Mouse (Mus musculus) myocyte (in vitro differentiated cells): ENCODE data around the gene Ankmy1. TPM values are rescaled to one million over a fixed set of nuclear protein-coding genes. Genes with fewer than 3 reads are reported as not detected.

Source experiments
- H3K27me3 ChIP-seq: one replicate; pipeline ENCODE4 v1.6.1; 2011; ENCODE audit not compliant: control insufficient read depth, insufficient read depth, insufficient read length
- H3K36me3 ChIP-seq: one replicate; pipeline ENCODE4 v1.6.1; 2011; ENCODE audit not compliant: control insufficient read depth, insufficient read depth
- H3K4me2 ChIP-seq: one replicate; pipeline ENCODE4 v1.6.1; 2011; ENCODE audit warnings: low read depth, control low read depth
- H3K4me3 ChIP-seq: one replicate; pipeline ENCODE4 v1.5.1; 2011; ENCODE audit warnings: mild to moderate bottlenecking, control low read depth, moderate library complexity
- H3K79me2 ChIP-seq: one replicate; pipeline ENCODE4 v1.6.1; 2011; ENCODE audit not compliant: control insufficient read depth, insufficient read depth
- H3ac ChIP-seq: one replicate; pipeline ENCODE4 v1.6.1; 2011; ENCODE audit not compliant: control insufficient read depth, insufficient read length
- CEBPB ChIP-seq: IDR thresholded peaks from 2 replicates; pipeline ENCODE4 v1.6.1; 2011; ENCODE audit warnings: mild to moderate bottlenecking, moderate library complexity; ENCODE audit not compliant: poor library complexity, insufficient read depth, severe bottlenecking
- E2F4 ChIP-seq: IDR thresholded peaks from one replicate; pipeline ENCODE4 v1.6.1; 2011; ENCODE audit warnings: mild to moderate bottlenecking, control low read depth, moderate library complexity; ENCODE audit not compliant: insufficient read depth
- MAX ChIP-seq: IDR thresholded peaks from one replicate; pipeline ENCODE4 v1.6.1; 2011; ENCODE audit warnings: low read depth, mild to moderate bottlenecking, control low read depth
- MYOD1 ChIP-seq, 3 experiments: IDR thresholded peaks; one replicate each; pipeline ENCODE4 v1.6.1; 2011; ENCODE audit warnings: control low read depth in 2 of 3, low read depth in 2 of 3, mild to moderate bottlenecking in 2 of 3, moderate library complexity in 1 of 3; ENCODE audit not compliant: insufficient read length in 2 of 3, control insufficient read depth in 1 of 3
- MYOG ChIP-seq, 3 experiments: IDR thresholded peaks; one replicate each; pipeline ENCODE4 v1.6.1; 2011; ENCODE audit warnings: control low read depth in 2 of 3, low read depth in 2 of 3, mild to moderate bottlenecking in 2 of 3; ENCODE audit not compliant: insufficient read length in 2 of 3, control insufficient read depth in 1 of 3, insufficient read depth in 1 of 3
- POLR2A ChIP-seq: IDR thresholded peaks from one replicate; pipeline ENCODE4 v1.6.1; 2011; ENCODE audit warnings: low read depth, mild to moderate bottlenecking, control low read depth, moderate library complexity; ENCODE audit not compliant: insufficient read length
- POLR2AphosphoS2 ChIP-seq: IDR thresholded peaks from one replicate; pipeline ENCODE4 v1.6.1; 2011; ENCODE audit warnings: low read depth, control low read depth; ENCODE audit not compliant: insufficient read length
- REST ChIP-seq: IDR thresholded peaks from one replicate; pipeline ENCODE4 v1.6.1; 2011; ENCODE audit warnings: mild to moderate bottlenecking, control low read depth, moderate library complexity; ENCODE audit not compliant: insufficient read depth, insufficient read length
- SRF ChIP-seq: IDR thresholded peaks from one replicate; pipeline ENCODE4 v1.6.1; 2011; ENCODE audit warnings: low read depth; ENCODE audit not compliant: control insufficient read depth, insufficient read length
- TCF12 ChIP-seq: IDR thresholded peaks from one replicate; pipeline ENCODE4 v1.6.1; 2011; ENCODE audit warnings: mild to moderate bottlenecking, control low read depth; ENCODE audit not compliant: poor library complexity, insufficient read depth, severe bottlenecking
- TCF3 ChIP-seq: IDR thresholded peaks from one replicate; pipeline ENCODE4 v1.6.1; 2011; ENCODE audit warnings: low read depth, control low read depth; ENCODE audit not compliant: insufficient read length
- USF1 ChIP-seq: IDR thresholded peaks from one replicate; pipeline ENCODE4 v1.6.1; 2011; ENCODE audit warnings: low read depth, mild to moderate bottlenecking, control low read depth, moderate library complexity
- polyA plus RNA-seq: library from polyadenylated mRNA; unstranded; fragments of >200 nt; fragmentation: generic; extraction: Trizol; gene quantifications from one replicate; pipeline ENCODE4 v1.2.1, GENCODE M21; 2012; ENCODE audit warnings: missing spikeins

Ankmy1 gene
- polyA plus RNA-seq, 1 experiment: 2.4 TPM

DNA sequence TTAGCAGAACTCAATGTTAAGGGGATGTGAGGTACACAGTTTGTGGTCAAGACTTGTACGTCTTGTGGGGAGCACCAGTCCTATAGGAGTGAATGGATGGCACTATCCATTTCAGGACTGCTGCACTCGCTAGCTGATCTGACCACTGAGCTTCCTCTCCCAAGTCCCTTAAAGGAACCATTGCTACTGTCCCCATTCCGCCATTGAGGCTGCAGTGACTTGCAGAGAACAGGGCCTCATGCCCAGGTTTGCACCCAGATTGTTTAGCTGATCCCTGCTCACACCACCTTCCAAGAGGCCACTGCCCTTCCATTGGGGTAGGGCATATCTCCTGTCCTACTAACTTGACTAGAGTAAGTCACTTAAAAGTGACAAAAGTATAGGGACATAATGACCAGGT, 6.0 kb upstream of the Ankmy1 start:
- H3K27me3 ChIP-seq: no peaks in the 10 kb centered on the region
- no peak overlapping the region for H3K4me3 ChIP-seq
- TF ChIP-seq CEBPB (no peak), E2F4 (no peak), SRF (no peak), MAX (no peak), MYOD1 (IDR thresholded peaks at IDR 0.05; ENCODE audit: control insufficient read depth in 1 of 3, insufficient read length in 2 of 3, low read depth in 2 of 3) (no peak), MYOG (IDR thresholded peaks at IDR 0.05; ENCODE audit: control insufficient read depth in 1 of 3, insufficient read depth in 1 of 3, insufficient read length in 2 of 3, low read depth in 2 of 3) (no peak), POLR2AphosphoS2 (no peak), TCF3 (no peak), USF1 (no peak), REST (no peak), TCF12 (no peak), POLR2A (no peak)
- H3K4me2 ChIP-seq: no peak overlapping the region
- H3K36me3 ChIP-seq: no peaks in the 10 kb centered on the region
- H3ac ChIP-seq: no peak overlapping the region
- peaks cover 10% of the 10 kb centered on the region for H3K79me2 ChIP-seq

- no peaks in the 10 kb centered on the region for H3K36me3 ChIP-seq
- H3K4me2 ChIP-seq: peak overlapping the region; percentile 87
- H3K27me3 ChIP-seq: no peaks in the 10 kb centered on the region
- TF ChIP-seq E2F4 (no peak), TCF12 (no peak), MYOG (IDR thresholded peaks at IDR 0.05; ENCODE audit: control insufficient read depth in 1 of 3, insufficient read depth in 1 of 3, insufficient read length in 2 of 3, low read depth in 2 of 3) (no peak), POLR2A (no peak), SRF (no peak), TCF3 (no peak), REST (no peak), POLR2AphosphoS2 (no peak), MYOD1 (IDR thresholded peaks at IDR 0.05; ENCODE audit: control insufficient read depth in 1 of 3, insufficient read length in 2 of 3, low read depth in 2 of 3) (no peak)
- H3K4me3 ChIP-seq: peak overlapping the region; percentile 32
- peaks cover 10% of the 10 kb centered on the region for H3K79me2 ChIP-seq
- peak overlapping the region; percentile 77 for H3ac ChIP-seq
Observed at GRCm38 (mm10) chr1:92907632-92908360, 5.1 kb upstream of the Ankmy1 start.

- Histone ChIP-seq H3ac (peak within 1 kb of the TSS; percentile 77), H3K36me3 (no peaks in the 10 kb centered on the region), H3K79me2 (peaks cover 10% of the 10 kb centered on the region), H3K27me3 (no peaks in the 10 kb centered on the region), H3K4me2 (peak within 1 kb of the TSS; percentile 87), H3K4me3 (peak within 1 kb of the TSS; percentile 32)
- TF ChIP-seq MYOG (IDR thresholded peaks at IDR 0.05; ENCODE audit: control insufficient read depth in 1 of 3, insufficient read depth in 1 of 3, insufficient read length in 2 of 3, low read depth in 2 of 3): peak; percentile 40 to 94 (median 62)
- no peak for TF ChIP-seq TCF12
- TF ChIP-seq POLR2AphosphoS2: peak; percentile 73
- TF ChIP-seq MAX: no peak
- TF ChIP-seq MYOD1 (IDR thresholded peaks at IDR 0.05; ENCODE audit: control insufficient read depth in 1 of 3, insufficient read length in 2 of 3, low read depth in 2 of 3): peak in 2 of 3 experiments; percentile 77 to 88
- no peak for TF ChIP-seq USF1
- no peak for TF ChIP-seq CEBPB
- peak; percentile 60 for TF ChIP-seq POLR2A
- TF ChIP-seq SRF: peak; percentile 42
- TF ChIP-seq TCF3: no peak
Observed at GRCm38 (mm10) chr1:92906779-92907631, 4.3 kb upstream of the Ankmy1 start, which contains the start of gene Dusp28. Dusp28 (plus strand) TSS chr1:92906981.

DNA sequence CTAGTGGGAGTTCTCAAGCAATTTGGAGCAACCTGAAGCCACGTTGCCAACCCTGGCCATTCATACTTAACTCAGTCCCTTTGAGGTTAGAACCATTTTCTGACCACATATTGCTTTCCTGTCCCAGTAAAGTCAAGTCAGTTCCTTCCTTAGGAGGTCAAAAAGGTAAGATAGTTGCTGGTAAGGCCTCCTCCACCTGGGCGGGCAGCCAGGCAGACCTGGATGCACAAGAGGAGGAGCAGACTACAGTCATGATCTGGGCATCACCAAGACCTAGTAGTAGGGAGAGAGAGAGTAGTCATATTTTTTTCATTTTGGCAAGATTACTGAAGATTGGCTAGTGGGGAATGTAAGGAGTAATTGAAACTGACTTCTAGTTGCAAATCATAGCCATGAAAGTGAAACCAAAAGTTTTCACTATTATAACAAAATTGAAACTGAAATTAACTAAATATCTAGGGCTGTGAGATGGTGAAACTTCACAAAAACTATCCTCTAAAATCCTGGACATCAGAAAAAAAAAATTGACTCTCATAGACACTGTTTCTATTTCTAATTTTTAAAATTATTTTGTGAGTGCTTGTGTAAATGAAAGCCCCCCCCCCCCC, 3.1 kb upstream of the Ankmy1 start:
- peaks cover 10% of the 10 kb centered on the region for H3K79me2 ChIP-seq
- H3K4me2 ChIP-seq: peak overlapping the region; percentile 80
- TF ChIP-seq MYOD1 (IDR thresholded peaks at IDR 0.05; ENCODE audit: control insufficient read depth in 1 of 3, insufficient read length in 2 of 3, low read depth in 2 of 3): no peak
- TF ChIP-seq POLR2A: no peak
- TF ChIP-seq TCF3: no peak
- no peak for TF ChIP-seq POLR2AphosphoS2
- TF ChIP-seq E2F4: no peak
- no peak for TF ChIP-seq MAX
- TF ChIP-seq REST: no peak
- TF ChIP-seq CEBPB: no peak
- no peak for TF ChIP-seq USF1
- TF ChIP-seq SRF: no peak
- no peak for TF ChIP-seq TCF12
- no peak for TF ChIP-seq MYOG (IDR thresholded peaks at IDR 0.05; ENCODE audit: control insufficient read depth in 1 of 3, insufficient read depth in 1 of 3, insufficient read length in 2 of 3, low read depth in 2 of 3)
- H3K27me3 ChIP-seq: no peaks in the 10 kb centered on the region
- H3K36me3 ChIP-seq: no peaks in the 10 kb centered on the region
- peak overlapping the region; percentile 32 for H3K4me3 ChIP-seq
- no peak overlapping the region for H3ac ChIP-seq
